Mouse (Mus musculus) liver, embryonic 15.5 days (tissue): Measurements from ENCODE around the gene Nfkbib. TPM values are rescaled to one million over a fixed set of nuclear protein-coding genes. Genes with fewer than 3 reads are reported as not detected.
A peak's percentile ranks its signal among the peaks of the same experiment; 100 is the strongest.

Experiments
- ATAC-seq: fragments of 200-750 bp; cut with Nextera tagmentation; 2 replicates; pipeline ENCODE4 v1.8.0; 2017; ENCODE audit warnings: moderate number of reproducible peaks, mild to moderate bottlenecking, moderate library complexity; ENCODE audit not compliant: insufficient read depth
- H3K27ac ChIP-seq: fragments of 300-500 bp; sonication (generic); replicated peaks from 2 replicates; pipeline ENCODE4 v1.5.1; 2015; ENCODE audit warnings: mild to moderate bottlenecking, inconsistent platforms
- H3K27me3 ChIP-seq: fragments of 300-500 bp; sonication (generic); 2 replicates; pipeline ENCODE4 v1.6.1; 2015; ENCODE audit warnings: mild to moderate bottlenecking, inconsistent platforms
- H3K36me3 ChIP-seq: fragments of 300-500 bp; sonication (generic); replicated peaks from 2 replicates; pipeline ENCODE4 v1.6.1; 2015; ENCODE audit warnings: moderate library complexity, mild to moderate bottlenecking, inconsistent platforms
- H3K4me1 ChIP-seq: fragments of 300-500 bp; sonication (generic); replicated peaks from 2 replicates; pipeline ENCODE4 v1.6.1; 2015; ENCODE audit warnings: inconsistent platforms
- H3K4me2 ChIP-seq: fragments of 300-500 bp; sonication (generic); 2 replicates; pipeline ENCODE4 v1.6.1; 2015; ENCODE audit warnings: moderate library complexity, mild to moderate bottlenecking, inconsistent platforms
- H3K4me3 ChIP-seq: fragments of 300-500 bp; sonication (generic); replicated peaks from 2 replicates; pipeline ENCODE4 v1.5.1; 2015; ENCODE audit warnings: mild to moderate bottlenecking, inconsistent platforms
- H3K9ac ChIP-seq: fragments of 300-500 bp; sonication (generic); 2 replicates; pipeline ENCODE4 v1.6.1; 2015; ENCODE audit warnings: moderate library complexity, mild to moderate bottlenecking, inconsistent platforms
- H3K9me3 ChIP-seq: fragments of 300-500 bp; sonication (generic); replicated peaks from 2 replicates; pipeline ENCODE4 v1.6.1; 2016; ENCODE audit warnings: inconsistent platforms
- WGBS: fragments of 180-500 bp; shearing (Covaris S2); methylation state at CpG from one replicate; pipeline ENCODE4 v1.1.7; 2015; ENCODE audit warnings: mixed read lengths; ENCODE audit not compliant: insufficient replicate concordance; 5-methylcytosine and 5-hydroxymethylcytosine counted together
- polyA plus RNA-seq: library from polyadenylated mRNA; unstranded; fragments of >200 nt; fragmentation: Nextera tagmentation; extraction: Ambion mirVana; gene quantifications from 2 replicates; pipeline ENCODE4 v1.2.1, GENCODE M21; 2015

Nfkbib gene
- polyA plus RNA-seq, 1 experiment from 2014 or later, result 29.4 TPM

DNA sequence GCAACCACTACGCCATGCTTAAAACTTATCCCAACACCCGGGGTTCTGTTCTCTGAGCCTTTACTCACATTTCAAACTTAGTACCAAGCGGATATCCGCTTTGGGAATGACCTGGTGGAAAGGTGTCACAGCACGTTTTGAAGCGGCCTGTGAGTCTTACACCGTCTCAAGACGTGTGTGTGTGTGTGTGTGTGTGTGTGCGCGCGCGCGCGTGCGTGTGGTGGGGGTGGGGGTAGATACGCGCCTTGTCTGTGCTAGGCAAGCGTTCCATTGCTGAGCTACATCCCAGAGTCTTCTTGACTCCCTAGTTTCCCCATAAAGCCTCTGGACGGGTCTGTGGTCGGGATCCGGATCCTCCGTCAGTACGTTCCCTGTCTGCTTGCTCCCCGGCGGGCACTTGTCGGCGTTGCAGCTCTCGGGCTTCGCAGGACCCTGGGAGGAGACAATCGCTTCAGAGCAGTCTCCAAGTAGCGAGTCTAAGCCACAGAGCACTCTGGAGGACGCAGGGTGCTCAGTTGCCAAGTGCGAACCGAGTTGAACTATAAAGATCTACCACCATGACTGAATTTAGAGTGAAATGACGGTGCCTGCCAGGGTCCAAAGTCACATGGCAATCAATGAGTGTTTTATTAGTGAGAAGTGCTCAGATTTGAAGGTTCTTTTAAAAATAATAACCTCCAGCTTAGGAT, 42.2 kb upstream of the Nfkbib start:
- peaks cover 29% of the 10 kb centered on the region for H3K36me3 ChIP-seq
- peaks cover 49% of the 10 kb centered on the region for H3K4me1 ChIP-seq
- no peaks in the 10 kb centered on the region for H3K9me3 ChIP-seq
- peak overlapping the region; percentile 93 for H3K9ac ChIP-seq
- H3K4me3 ChIP-seq, result peak overlapping the region; percentile 85
- ATAC-seq, result peak; percentile 29
- no peaks in the 10 kb centered on the region for H3K27me3 ChIP-seq
- H3K27ac ChIP-seq, result peak overlapping the region; percentile 96
- peak overlapping the region; percentile 88 for H3K4me2 ChIP-seq
- WGBS, result under 1% methylated on average over 35 of the region's 35 CpGs

DNA sequence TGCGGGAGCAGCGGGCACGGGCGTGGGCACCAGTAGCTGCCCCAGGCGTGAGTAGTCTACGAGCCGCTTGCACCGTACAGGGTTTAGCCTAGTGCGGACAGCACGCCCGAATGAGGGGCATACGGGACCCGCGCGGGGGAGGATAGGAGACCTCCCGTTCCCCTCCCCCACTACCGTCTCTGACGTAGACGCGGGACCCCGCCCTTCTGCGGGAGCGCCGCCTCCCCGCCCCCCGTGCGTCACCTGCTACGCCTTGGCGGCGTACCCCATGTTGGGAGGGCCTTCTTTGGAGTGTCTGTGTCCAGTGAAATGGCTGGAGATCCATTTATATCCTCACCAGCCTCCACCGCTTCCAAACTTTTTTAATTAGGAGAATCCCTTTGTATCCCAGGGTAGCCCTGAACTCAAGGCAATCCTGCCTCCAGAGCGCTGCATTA, 41.7 kb upstream of the Nfkbib start:
- peaks cover 23% of the 10 kb centered on the region for H3K36me3 ChIP-seq
- H3K9ac ChIP-seq, result peak overlapping the region; percentile 93
- 1% methylated on average over 32 of the region's 32 CpGs for WGBS
- H3K4me1 ChIP-seq, result peaks cover 48% of the 10 kb centered on the region
- H3K9me3 ChIP-seq, result no peaks in the 10 kb centered on the region
- peak; percentile 54 for ATAC-seq
- peak overlapping the region; percentile 88 for H3K4me2 ChIP-seq
- H3K27me3 ChIP-seq, result no peaks in the 10 kb centered on the region
- peak overlapping the region; percentile 96 for H3K27ac ChIP-seq
- H3K4me3 ChIP-seq, result peak overlapping the region; percentile 85

DNA sequence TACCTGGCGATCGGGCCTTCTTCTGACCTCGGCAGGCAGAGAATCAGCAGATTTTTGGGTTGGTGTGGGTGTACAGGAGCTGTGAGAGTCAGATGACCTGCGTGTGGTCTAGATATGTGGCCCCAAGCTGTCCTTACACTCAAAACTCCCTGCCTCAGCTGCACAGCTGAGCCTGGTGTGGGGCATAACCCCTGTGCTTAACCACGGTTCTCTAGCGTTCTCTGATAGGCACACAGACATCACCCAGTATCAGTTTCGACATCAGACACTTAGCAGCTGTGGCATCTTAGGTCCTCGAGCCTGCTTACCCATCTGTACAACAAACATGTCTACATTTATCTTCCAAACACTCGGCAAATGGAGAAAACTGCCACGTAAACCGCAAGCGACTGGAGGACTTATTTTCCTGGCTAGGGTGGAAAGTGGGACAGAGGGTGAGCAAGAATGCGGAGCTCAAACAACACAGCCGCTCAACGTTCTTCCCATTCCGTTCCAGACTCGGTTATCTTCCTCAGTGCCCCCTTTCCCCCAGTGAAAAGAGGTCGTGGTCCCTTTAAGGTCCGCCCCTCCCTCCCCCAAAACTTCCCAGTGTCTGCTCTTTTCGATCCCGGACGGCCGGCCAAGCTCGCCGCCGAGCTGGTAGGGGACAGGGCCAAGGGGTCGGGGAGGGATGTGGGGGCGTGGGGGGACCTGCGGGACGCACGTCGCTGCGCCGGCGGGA, 41.1 kb upstream of the Nfkbib start, which contains the start of gene Hnrnpl:
Gene Hnrnpl, plus strand, starts transcription at position 321 of the 721 bp plus-strand sequence.
- H3K4me1 ChIP-seq, result peaks cover 48% of the 10 kb centered on the region
- WGBS, result 2% methylated on average over 35 of the region's 35 CpGs
- peak within 1 kb of the TSS; percentile 88 for H3K4me2 ChIP-seq
- H3K36me3 ChIP-seq, result peaks cover 17% of the 10 kb centered on the region
- H3K9ac ChIP-seq, result peak within 1 kb of the TSS; percentile 93
- H3K27ac ChIP-seq, result peak within 1 kb of the TSS; percentile 96
- H3K4me3 ChIP-seq, result peak within 1 kb of the TSS; percentile 85
- ATAC-seq, result peak; percentile 1
- H3K9me3 ChIP-seq, result no peaks in the 10 kb centered on the region
- no peaks in the 10 kb centered on the region for H3K27me3 ChIP-seq

DNA sequence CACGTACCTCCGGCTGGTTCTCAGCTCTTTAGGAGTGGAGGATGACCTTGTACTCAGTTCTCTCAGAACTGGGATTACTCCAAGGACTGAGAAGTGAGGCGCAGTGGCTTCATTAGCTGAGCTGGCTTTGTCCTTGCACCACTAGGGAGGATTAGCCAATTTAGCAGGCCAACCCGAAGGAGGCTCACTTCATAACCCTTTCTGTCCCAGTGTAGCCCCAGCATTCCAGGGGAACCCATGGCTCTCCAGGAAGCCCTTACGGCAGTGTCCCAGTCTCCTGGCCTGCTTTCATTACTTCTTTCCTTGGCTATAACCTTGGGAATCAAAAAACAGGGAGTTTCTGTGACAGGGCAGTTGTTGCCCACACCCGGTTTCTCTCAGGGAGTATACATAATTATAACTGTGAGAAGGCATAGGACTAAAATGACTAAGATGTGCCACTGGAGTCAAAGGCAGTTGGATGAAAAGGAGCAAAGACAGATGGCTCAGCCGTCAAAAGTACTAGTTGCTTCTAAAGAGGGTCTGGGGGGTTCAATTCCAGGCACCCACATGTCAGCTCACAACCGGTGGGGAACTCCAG, 40.4 kb upstream of the Nfkbib start:
- Histone ChIP-seq H3K9me3 (no peaks in the 10 kb centered on the region), H3K36me3 (peaks cover 11% of the 10 kb centered on the region), H3K27ac (peak overlapping the region; percentile 96), H3K4me2 (peak overlapping the region; percentile 88), H3K9ac (peak overlapping the region; percentile 93), H3K4me1 (peaks cover 48% of the 10 kb centered on the region), H3K4me3 (peak overlapping the region; percentile 85), H3K27me3 (no peaks in the 10 kb centered on the region)
- no peak for ATAC-seq
- WGBS, result 54% methylated on average over 7 of the region's 8 CpGs

DNA sequence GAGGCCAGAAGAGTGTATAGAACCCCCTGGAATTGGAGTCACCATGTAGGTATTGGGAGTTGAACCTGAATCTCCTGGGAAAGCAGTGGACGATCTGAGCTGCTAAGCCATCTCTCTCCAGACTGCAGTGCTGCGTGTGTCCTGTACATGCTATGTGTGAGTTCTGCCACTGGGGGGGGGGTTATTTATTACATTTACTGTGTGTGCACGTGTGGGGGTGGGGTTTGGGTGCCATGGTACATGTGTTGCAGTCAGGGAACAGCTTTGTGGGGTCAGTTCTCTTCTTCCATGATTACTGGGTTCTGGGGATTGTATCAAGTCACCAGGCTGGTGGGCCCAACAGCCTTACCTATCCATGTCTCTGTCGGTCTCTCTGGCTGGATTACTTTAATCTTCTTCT, 39.6 kb upstream of the Nfkbib start:
- Histone ChIP-seq H3K36me3 (peaks cover 2% of the 10 kb centered on the region; the same call in 1 of the 2 replicates), H3K9ac (no peak overlapping the region), H3K9me3 (no peaks in the 10 kb centered on the region), H3K4me2 (no peak overlapping the region), H3K4me1 (peaks cover 48% of the 10 kb centered on the region), H3K27ac (no peak overlapping the region), H3K4me3 (no peak overlapping the region), H3K27me3 (no peaks in the 10 kb centered on the region)
- ATAC-seq, result no peak
- 51% methylated on average over 4 of the region's 4 CpGs for WGBS

DNA sequence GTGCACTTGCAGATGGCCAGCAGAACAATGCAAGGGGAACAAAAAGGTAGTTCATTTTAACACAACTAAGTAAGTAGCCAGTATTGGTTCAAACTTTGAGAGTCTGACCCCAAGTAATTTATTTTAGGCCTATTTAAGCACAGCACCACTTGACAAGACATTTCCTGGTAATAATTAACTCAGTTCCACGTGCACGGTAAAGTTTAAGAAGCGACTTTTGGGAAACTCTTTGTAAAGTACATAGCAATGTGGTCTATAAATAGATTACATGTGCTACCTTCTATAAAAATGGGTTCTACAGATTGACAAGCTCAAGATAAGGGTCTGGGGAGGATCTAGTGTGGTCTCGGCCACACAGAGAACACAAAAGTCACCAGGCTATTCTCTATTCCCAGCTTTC, 36.4 kb upstream of the Nfkbib start:
- Histone ChIP-seq H3K36me3 (0 out of 2 replicates have a peak, but pooled peaks cover 5% of the 10 kb centered on the region), H3K4me1 (peaks cover 42% of the 10 kb centered on the region), H3K27me3 (no peaks in the 10 kb centered on the region), H3K9ac (0 out of 2 replicates have a peak overlapping the region, but pooled peaks have one; percentile 15), H3K4me2 (0 out of 2 replicates have a peak overlapping the region, but pooled peaks have one; percentile 39), H3K9me3 (no peaks in the 10 kb centered on the region), H3K4me3 (no peak overlapping the region), H3K27ac (peak overlapping the region; percentile 81)
- 28% methylated on average over 4 of the region's 4 CpGs for WGBS
- no peak for ATAC-seq

DNA sequence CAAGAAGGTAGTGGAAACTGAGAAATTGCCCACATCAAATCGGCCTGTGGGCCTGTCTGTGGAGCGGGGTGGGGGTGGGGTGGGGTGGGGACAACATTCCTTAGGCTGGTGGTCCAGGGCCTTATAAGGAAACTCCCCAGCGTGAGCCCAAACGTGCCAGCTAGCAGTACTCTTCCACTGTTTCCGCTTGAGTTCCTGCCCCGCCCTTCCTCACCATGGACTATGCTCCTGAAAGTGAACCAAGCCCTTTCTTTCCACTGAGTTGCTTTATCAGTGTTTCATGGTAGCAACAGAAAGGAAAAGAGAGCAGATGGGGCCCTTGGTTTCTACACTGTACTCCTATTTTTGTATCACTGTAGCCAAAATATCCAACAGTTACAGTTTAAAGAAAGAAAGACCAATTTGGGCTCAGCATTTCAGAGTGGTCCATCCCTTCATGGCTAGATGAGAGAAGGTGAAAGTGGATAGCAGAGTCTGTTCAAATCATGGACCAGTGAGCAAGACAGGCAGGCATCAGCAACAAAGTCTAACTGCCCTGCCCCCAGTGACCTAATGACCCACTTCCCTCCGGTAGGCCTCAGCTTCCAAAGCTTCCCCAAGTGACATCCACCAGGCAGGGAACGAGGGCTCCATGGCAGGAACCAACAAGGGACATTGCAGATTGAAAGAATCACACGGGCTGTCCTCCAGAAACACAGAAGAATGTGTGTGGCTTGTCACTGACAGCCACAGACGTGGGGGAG, 35.7 kb upstream of the Nfkbib start:
- ATAC-seq, result peak; percentile 51; the same call in 1 of the 2 replicates
- H3K9ac ChIP-seq, result peak overlapping the region; percentile 15; the same call in 1 of the 2 replicates
- no peak overlapping the region for H3K4me3 ChIP-seq
- peak overlapping the region; percentile 81 for H3K27ac ChIP-seq
- H3K36me3 ChIP-seq, result peaks cover 9% of the 10 kb centered on the region; the same call in 1 of the 2 replicates
- H3K4me2 ChIP-seq, result peak overlapping the region; percentile 39
- no peaks in the 10 kb centered on the region for H3K9me3 ChIP-seq
- H3K27me3 ChIP-seq, result no peaks in the 10 kb centered on the region
- 9% methylated on average over 10 of the region's 10 CpGs for WGBS
- H3K4me1 ChIP-seq, result peaks cover 36% of the 10 kb centered on the region

DNA sequence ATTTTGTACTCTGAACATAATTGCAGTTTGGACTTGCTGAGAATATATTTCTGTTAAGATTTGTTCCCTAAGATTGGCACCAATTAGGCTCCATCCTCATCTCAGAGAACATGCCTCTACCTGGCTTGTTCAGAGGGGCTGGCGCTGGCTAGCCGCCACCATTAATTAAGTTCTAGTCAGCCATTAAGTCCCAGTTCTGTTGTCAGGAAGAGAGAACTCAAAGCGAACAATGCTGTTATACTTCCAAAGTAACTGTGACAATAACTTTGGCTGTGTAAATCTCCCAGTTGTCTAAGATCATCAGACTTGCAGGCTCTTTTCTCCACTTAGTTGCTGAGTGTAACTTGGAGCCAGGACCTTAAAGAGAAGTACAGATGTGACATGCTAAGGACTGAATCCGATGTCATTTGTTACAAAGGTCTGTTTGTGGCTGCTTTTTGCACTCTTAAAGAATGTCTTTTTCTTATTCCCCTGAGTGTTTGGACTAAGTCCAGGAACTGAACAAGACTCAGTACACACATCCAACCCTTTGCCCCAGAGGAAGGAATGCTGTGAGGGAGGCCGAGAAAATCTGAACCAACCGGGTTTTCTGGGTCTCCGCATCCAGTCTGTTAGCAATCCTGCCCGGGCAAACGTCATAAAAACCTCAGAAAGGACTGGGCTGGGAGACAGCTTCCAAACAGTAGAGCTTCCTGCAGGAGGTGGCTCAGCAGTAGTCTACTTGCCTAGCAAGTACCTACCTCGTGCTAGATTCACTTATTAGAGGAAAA, 34.8 kb upstream of the Nfkbib start:
- 45% methylated on average over 10 of the region's 10 CpGs for WGBS
- Histone ChIP-seq H3K4me2 (peak overlapping the region; percentile 39; the same call in 1 of the 2 replicates), H3K4me1 (peaks cover 34% of the 10 kb centered on the region), H3K9ac (no peak overlapping the region), H3K9me3 (no peaks in the 10 kb centered on the region), H3K4me3 (no peak overlapping the region), H3K36me3 (peaks cover 9% of the 10 kb centered on the region; the same call in 1 of the 2 replicates), H3K27ac (peak overlapping the region; percentile 81), H3K27me3 (no peaks in the 10 kb centered on the region)
- ATAC-seq, result no peak

DNA sequence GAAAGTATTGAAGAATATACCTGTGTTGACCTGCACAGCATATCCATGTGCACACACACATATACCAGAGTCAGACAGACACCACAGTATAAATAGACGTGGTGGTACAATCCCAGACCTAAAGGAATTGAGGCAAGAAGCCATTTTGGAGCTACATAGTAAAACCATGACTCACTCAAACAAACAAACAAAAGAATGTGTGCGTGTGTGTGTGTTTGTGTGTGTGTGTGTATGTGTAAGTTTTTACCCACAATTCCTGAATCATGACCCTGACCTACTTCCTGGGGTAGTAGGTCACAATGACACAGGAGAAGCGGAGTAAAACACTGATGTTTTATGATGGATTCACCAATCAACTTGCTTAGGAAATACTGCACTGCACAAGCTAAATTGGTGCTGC, 34.1 kb upstream of the Nfkbib start:
- Histone ChIP-seq H3K27me3 (no peaks in the 10 kb centered on the region), H3K4me2 (no peak overlapping the region), H3K9ac (no peak overlapping the region), H3K4me1 (peaks cover 41% of the 10 kb centered on the region), H3K27ac (no peak overlapping the region), H3K36me3 (peaks cover 9% of the 10 kb centered on the region; the same call in 1 of the 2 replicates), H3K9me3 (no peaks in the 10 kb centered on the region), H3K4me3 (no peak overlapping the region)
- WGBS, result 71% methylated on average over 3 of the region's 3 CpGs
- no peak for ATAC-seq

DNA sequence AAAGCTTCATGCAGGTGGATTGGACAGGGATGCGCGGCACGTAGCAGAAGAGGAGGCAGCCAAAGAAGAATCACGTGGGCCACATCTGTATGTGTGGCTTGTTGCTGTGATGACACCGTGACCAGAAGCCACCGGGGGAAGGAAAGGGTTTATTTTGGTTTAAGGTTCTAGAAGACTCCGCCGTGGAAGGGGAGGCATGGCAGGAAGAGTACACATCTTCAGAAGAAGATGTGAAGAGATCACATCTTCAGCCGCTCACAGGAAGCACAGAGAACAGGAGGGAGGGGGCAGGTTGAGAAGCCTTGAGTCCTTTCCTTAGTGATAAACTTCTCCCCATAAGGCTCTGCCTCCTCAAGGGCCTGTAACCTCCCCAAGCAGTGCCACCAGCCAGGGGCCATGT, 32.7 kb upstream of the Nfkbib start:
- no peak overlapping the region for H3K9ac ChIP-seq
- no peaks in the 10 kb centered on the region for H3K9me3 ChIP-seq
- H3K4me1 ChIP-seq, result peaks cover 52% of the 10 kb centered on the region
- no peak overlapping the region for H3K4me3 ChIP-seq
- no peaks in the 10 kb centered on the region for H3K27me3 ChIP-seq
- no peak overlapping the region for H3K27ac ChIP-seq
- ATAC-seq, result no peak
- no peak overlapping the region for H3K4me2 ChIP-seq
- H3K36me3 ChIP-seq, result peaks cover 9% of the 10 kb centered on the region; the same call in 1 of the 2 replicates
- 80% methylated on average over 9 of the region's 9 CpGs for WGBS
